Mouse (Mus musculus): ENCODE measurements around the gene A930033H14Rik.

DNA sequence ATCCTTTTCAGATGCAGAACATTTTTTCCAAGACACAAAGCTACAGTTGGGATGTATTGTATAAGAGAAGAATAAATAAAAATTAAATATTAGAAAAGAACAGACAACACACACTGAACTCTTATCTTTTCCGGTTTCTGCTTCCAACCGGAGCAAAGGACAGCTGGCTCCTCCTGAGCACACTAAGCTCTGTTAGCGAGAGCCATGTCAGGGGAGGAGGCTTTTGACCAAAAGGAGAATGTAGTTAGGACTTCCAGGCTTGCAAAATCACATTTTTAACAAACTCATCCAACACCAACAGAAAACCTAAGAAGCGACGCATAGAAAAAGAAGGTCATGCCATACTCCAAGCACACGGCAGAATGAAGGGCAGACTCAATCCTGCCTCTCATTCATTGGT, 6.8 kb downstream of the A930033H14Rik start:
- TF ChIP-seq CTCF (IDR thresholded peaks at IDR 0.05; ENCODE audit: low read depth), result no peak
- no peak for TF ChIP-seq EP300 (optimal IDR thresholded peaks at IDR 0.05)

Data from stomach, postnatal 0 days (tissue).